Mouse (Mus musculus) frontal cortex, postnatal 36 days (tissue): Measurements from ENCODE around the gene Olfr693.
"Not testable (repeated sequence)": the region's sequence is repeated elsewhere in the genome, so short reads cannot be mapped to it uniquely, and the experiment has no call there.

ENCODE experiments used
- DNase-seq, 2 experiments: peaks; one replicate each; pipeline ENCODE4 v3.0.0; 2022; ENCODE audit warnings: low spot score in 2 of 2

Olfr693 gene

DNA sequence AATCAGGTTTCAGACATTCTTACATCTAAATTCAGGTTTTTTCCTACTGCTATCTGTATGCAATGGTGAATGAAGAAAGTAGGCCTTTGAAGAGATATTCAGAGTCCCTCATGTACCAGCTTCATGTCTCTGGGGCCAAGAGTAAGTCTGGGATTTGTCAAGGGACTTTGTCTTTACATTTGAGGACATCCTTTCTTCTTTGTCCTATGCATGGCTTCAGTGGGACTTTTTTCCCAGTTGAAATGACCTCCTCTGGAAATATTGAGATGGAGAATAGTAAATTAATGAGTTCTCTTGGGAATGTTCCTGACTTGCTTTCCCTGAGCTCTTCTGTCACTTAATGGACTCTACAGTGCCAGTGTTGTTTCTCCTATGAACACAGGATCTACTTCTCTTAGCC, at the start of gene Olfr693:
TSS of gene Olfr693 (minus strand) at position 101 of the 400 bp plus-strand sequence.
- no peak for DNase-seq

DNA sequence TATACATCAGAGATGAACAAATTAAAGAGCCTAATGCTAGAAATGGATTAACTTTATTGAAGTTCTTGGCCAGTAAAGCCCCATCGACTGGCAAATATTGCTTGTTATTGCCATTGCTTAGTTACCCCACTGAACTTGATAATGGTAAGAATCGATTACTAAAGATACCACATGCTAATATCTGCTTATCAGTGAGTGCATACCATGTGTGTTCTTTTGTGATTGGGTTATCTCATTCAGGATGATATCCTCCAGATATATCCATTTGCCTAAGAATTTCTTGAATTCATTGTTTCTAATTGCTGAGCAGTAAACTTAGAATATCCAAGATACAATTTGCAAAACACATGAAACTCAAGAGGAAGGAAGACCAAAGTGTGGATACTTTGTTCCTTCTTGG, 45.3 kb upstream of the Olfr693 start:
- DNase-seq = not testable (repeated sequence)

- no peak for DNase-seq
Measured at GRCm38 (mm10) chr7:106716296-106716695, 35.9 kb upstream of the Olfr693 start, which contains the start of gene Olfr695. Gene Olfr695 (minus strand): TSS chr7:106716396.

- DNase-seq = no peak
Measured at GRCm38 (mm10) chr7:106711463-106711862, 31.1 kb upstream of the Olfr693 start.

- not testable (repeated sequence) for DNase-seq
Measured at GRCm38 (mm10) chr7:106707705-106708104, 27.3 kb upstream of the Olfr693 start.

- no peak for DNase-seq
Measured at GRCm38 (mm10) chr7:106696891-106697290, 16.5 kb upstream of the Olfr693 start.

- no peak for DNase-seq
Measured at GRCm38 (mm10) chr7:106692976-106693375, 12.6 kb upstream of the Olfr693 start.

- DNase-seq = no peak
Measured at GRCm38 (mm10) chr7:106691714-106692113, 11.3 kb upstream of the Olfr693 start, which contains the start of gene Olfr694. Gene Olfr694 (minus strand): TSS chr7:106691814.

GRCm38 (mm10) chr7:106685382-106685781, 5.0 kb upstream of the Olfr693 start:
- DNase-seq = no peak

DNA sequence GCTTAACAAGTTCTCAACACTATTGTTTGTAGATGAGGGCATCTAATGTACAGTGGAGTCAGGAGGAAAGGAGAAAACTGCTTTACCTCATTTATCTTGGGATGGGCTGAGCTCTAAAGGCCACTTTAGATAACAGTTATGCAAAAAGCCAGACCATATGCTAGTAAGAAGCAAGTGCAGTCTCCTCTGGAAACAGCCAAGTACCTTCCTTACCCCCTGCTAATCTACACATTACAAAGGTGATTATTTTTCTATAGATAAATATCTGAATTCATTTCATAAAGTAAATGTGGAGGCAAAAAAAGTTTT, 28.1 kb downstream of the Olfr693 start:
- no peak for DNase-seq

GRCm38 (mm10) chr7:106651555-106652343, 28.6 kb downstream of the Olfr693 start:
- no peak for DNase-seq

DNA sequence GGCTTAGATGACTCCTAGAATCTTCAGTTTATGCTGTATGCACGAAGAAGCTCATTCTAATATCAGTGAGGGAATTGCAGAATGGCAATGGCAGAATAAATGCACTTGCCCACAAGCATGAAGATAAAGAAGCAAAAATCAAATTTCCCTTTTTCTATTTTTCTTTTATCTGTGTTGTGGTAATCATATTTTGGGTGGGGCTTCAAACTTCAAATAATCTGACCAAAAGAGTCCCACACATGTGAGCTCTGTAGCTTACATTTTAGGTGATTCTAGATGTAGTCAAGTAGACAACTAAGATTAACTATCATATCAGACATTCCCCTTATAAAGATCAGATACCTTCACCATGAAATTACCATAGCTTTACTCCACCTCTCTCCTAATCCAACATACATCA, 30.6 kb downstream of the Olfr693 start:
- no peak for DNase-seq

GRCm38 (mm10) chr7:106645261-106645660, 35.1 kb downstream of the Olfr693 start:
- DNase-seq = no peak

DNA sequence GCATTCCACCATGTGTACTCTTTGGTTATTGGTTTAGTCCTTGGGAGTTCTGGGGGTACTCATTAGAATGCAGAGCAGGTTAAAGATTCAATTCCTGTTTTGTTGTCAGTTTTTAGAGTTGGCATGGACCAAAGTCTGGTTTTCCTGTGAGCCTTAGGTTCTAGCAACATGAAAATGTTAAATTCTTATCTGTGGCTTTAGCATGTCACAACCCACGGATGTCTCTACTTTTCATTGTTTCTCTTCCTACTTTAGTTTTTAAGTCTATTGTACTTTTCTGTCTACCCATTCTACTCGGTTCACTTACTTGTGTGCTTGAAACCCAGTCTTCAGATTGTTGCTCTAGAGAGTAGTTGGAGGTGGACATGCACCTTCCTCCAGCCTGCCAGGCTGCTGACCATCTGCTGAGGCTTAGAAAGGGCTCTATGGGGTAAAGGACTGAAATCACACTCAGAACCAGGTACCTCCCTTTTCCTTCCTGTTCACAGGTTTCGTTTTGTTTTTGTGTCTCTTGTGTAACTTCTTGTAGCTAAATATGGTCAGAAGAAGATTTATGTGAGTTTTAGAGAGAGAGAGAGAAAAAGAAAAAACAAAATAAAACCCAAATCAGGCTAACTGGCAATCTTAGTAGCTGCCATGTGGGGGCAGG, 36.0 kb downstream of the Olfr693 start:
- DNase-seq = no peak

DNA sequence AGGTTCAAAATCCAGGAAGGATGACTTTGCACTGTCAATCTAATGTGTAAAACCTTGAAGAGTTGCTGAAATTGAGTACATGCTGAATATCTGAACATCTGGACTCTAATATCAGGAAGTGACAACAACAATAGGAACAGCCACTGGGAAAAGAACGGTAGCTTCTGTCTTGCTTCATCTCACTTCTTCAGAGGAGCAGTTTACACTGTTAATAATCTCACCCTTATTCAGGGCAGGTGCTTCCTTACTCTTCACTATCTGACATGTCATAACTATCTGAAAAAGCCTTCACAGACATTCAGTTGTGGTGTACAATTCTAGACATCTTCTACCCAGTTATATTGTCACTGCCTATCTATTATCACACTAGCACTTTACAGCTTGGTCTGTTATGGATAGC, 39.5 kb downstream of the Olfr693 start:
- no peak for DNase-seq

GRCm38 (mm10) chr7:106635560-106635959, 44.8 kb downstream of the Olfr693 start:
- no peak for DNase-seq
